Mouse (Mus musculus): Measurements from ENCODE around the gene Olfr1309. TPM values are rescaled to one million over a fixed set of nuclear protein-coding genes. Genes with fewer than 3 reads are reported as not detected.

The Olfr1309 gene
- total and polyA plus RNA-seq, 3 experiments = not detected

Other genes starting within 250 kb of the Olfr1309 start
- not detected in 2 replicates for gene Olfr1301, start 239.3 kb downstream of the Olfr1309 start, total RNA-seq (2012; rRNA removed)
- not detected for gene Olfr1301, start 239.3 kb downstream of the Olfr1309 start, polyA plus RNA-seq (2012; ENCODE audit: insufficient read depth in 1 of 2, insufficient read length in 2 of 2, low read depth in 1 of 2, low replicate concordance in 2 of 2, missing spikeins in 1 of 2)
- gene Olfr1302, start 212.9 kb downstream of the Olfr1309 start, total RNA-seq (2012; rRNA removed) = not detected in 2 replicates
- gene Olfr1302, start 212.9 kb downstream of the Olfr1309 start, polyA plus RNA-seq (2012; ENCODE audit: insufficient read depth in 1 of 2, insufficient read length in 2 of 2, low read depth in 1 of 2, low replicate concordance in 2 of 2, missing spikeins in 1 of 2) = not detected
- not detected in 2 replicates for gene Olfr1303, start 169.9 kb downstream of the Olfr1309 start, total RNA-seq (2012; rRNA removed)
- gene Olfr1303, start 169.9 kb downstream of the Olfr1309 start, polyA plus RNA-seq (2012; ENCODE audit: insufficient read depth in 1 of 2, insufficient read length in 2 of 2, low read depth in 1 of 2, low replicate concordance in 2 of 2, missing spikeins in 1 of 2) = under 1 TPM in 1 of 2 experiments, not detected in 1; 0.03 TPM
- not detected in 2 replicates for gene Olfr1305, start 113.1 kb downstream of the Olfr1309 start, total RNA-seq (2012; rRNA removed)
- gene Olfr1305, start 113.1 kb downstream of the Olfr1309 start, polyA plus RNA-seq (2012; ENCODE audit: insufficient read depth in 1 of 2, insufficient read length in 2 of 2, low read depth in 1 of 2, low replicate concordance in 2 of 2, missing spikeins in 1 of 2) = not detected
- not detected in 2 replicates for gene Olfr1306, start 74.0 kb downstream of the Olfr1309 start, total RNA-seq (2012; rRNA removed)
- not detected for gene Olfr1306, start 74.0 kb downstream of the Olfr1309 start, polyA plus RNA-seq (2012; ENCODE audit: insufficient read depth in 1 of 2, insufficient read length in 2 of 2, low read depth in 1 of 2, low replicate concordance in 2 of 2, missing spikeins in 1 of 2)
- not detected in 2 replicates for gene Olfr1307, start 40.8 kb downstream of the Olfr1309 start, total RNA-seq (2012; rRNA removed)
- gene Olfr1307, start 40.8 kb downstream of the Olfr1309 start, polyA plus RNA-seq (2012; ENCODE audit: insufficient read depth in 1 of 2, insufficient read length in 2 of 2, low read depth in 1 of 2, low replicate concordance in 2 of 2, missing spikeins in 1 of 2) = under 1 TPM in 1 of 2 experiments, not detected in 1; under 0.01 TPM
- gene Olfr1308, start 25.3 kb downstream of the Olfr1309 start, total RNA-seq (2012; rRNA removed) = not detected in 2 replicates
- not detected for gene Olfr1308, start 25.3 kb downstream of the Olfr1309 start, polyA plus RNA-seq (2012; ENCODE audit: insufficient read depth in 1 of 2, insufficient read length in 2 of 2, low read depth in 1 of 2, low replicate concordance in 2 of 2, missing spikeins in 1 of 2)
- not detected in 2 replicates for gene Olfr1310, start 22.4 kb upstream of the Olfr1309 start, total RNA-seq (2012; rRNA removed)
- gene Olfr1310, start 22.4 kb upstream of the Olfr1309 start, polyA plus RNA-seq (2012; ENCODE audit: insufficient read depth in 1 of 2, insufficient read length in 2 of 2, low read depth in 1 of 2, low replicate concordance in 2 of 2, missing spikeins in 1 of 2) = not detected
- not detected in 2 replicates for gene Olfr1311, start 34.1 kb upstream of the Olfr1309 start, total RNA-seq (2012; rRNA removed)
- gene Olfr1311, start 34.1 kb upstream of the Olfr1309 start, polyA plus RNA-seq (2012; ENCODE audit: insufficient read depth in 1 of 2, insufficient read length in 2 of 2, low read depth in 1 of 2, low replicate concordance in 2 of 2, missing spikeins in 1 of 2) = not detected
- gene Olfr1312, start 60.0 kb upstream of the Olfr1309 start, total RNA-seq (2012; rRNA removed) = not detected in 2 replicates
- gene Olfr1312, start 60.0 kb upstream of the Olfr1309 start, polyA plus RNA-seq (2012; ENCODE audit: insufficient read depth in 1 of 2, insufficient read length in 2 of 2, low read depth in 1 of 2, low replicate concordance in 2 of 2, missing spikeins in 1 of 2) = not detected
- gene Olfr1313, start 87.6 kb upstream of the Olfr1309 start, total RNA-seq (2012; rRNA removed) = not detected in 2 replicates
- not detected for gene Olfr1313, start 87.6 kb upstream of the Olfr1309 start, polyA plus RNA-seq (2012; ENCODE audit: insufficient read depth in 1 of 2, insufficient read length in 2 of 2, low read depth in 1 of 2, low replicate concordance in 2 of 2, missing spikeins in 1 of 2)
- not detected in 2 replicates for gene Olfr1314, start 106.5 kb upstream of the Olfr1309 start, total RNA-seq (2012; rRNA removed)
- gene Olfr1314, start 106.5 kb upstream of the Olfr1309 start, polyA plus RNA-seq (2012; ENCODE audit: insufficient read depth in 1 of 2, insufficient read length in 2 of 2, low read depth in 1 of 2, low replicate concordance in 2 of 2, missing spikeins in 1 of 2) = not detected
- gene Olfr1315-ps1, start 125.2 kb upstream of the Olfr1309 start, total RNA-seq (2012; rRNA removed) = not detected in 2 replicates
- not detected for gene Olfr1315-ps1, start 125.2 kb upstream of the Olfr1309 start, polyA plus RNA-seq (2012; ENCODE audit: insufficient read depth in 1 of 2, insufficient read length in 2 of 2, low read depth in 1 of 2, low replicate concordance in 2 of 2, missing spikeins in 1 of 2)
- gene Olfr1316, start 144.7 kb upstream of the Olfr1309 start, total RNA-seq (2012; rRNA removed) = not detected in 2 replicates
- not detected for gene Olfr1316, start 144.7 kb upstream of the Olfr1309 start, polyA plus RNA-seq (2012; ENCODE audit: insufficient read depth in 1 of 2, insufficient read length in 2 of 2, low read depth in 1 of 2, low replicate concordance in 2 of 2, missing spikeins in 1 of 2)
- gene Olfr1317, start 150.0 kb upstream of the Olfr1309 start, total RNA-seq (2012; rRNA removed) = not detected in 2 replicates
- not detected for gene Olfr1317, start 150.0 kb upstream of the Olfr1309 start, polyA plus RNA-seq (2012; ENCODE audit: insufficient read depth in 1 of 2, insufficient read length in 2 of 2, low read depth in 1 of 2, low replicate concordance in 2 of 2, missing spikeins in 1 of 2)
- not detected in 2 replicates for gene Olfr1318, start 163.9 kb upstream of the Olfr1309 start, total RNA-seq (2012; rRNA removed)
- not detected for gene Olfr1318, start 163.9 kb upstream of the Olfr1309 start, polyA plus RNA-seq (2012; ENCODE audit: insufficient read depth in 1 of 2, insufficient read length in 2 of 2, low read depth in 1 of 2, low replicate concordance in 2 of 2, missing spikeins in 1 of 2)
- 11.7 and 13.9 TPM in 2 replicates for gene Lpcat4, start 249.2 kb upstream of the Olfr1309 start, total RNA-seq (2012; rRNA removed)
- gene Lpcat4, start 249.2 kb upstream of the Olfr1309 start, polyA plus RNA-seq (2012; ENCODE audit: insufficient read depth in 1 of 2, insufficient read length in 2 of 2, low read depth in 1 of 2, low replicate concordance in 2 of 2, missing spikeins in 1 of 2) = 10 to 100 TPM in 1 of 2 experiments, not detected in 1; 69.9 TPM

All from MEL (cell line).